Comparison of ENCODE assay signal across 18 mouse cellular contexts in genomic region chr2:158524129-158524860, GRCm38 (mm10). TPM values are rescaled to one million over a fixed set of nuclear protein-coding genes. Genes with fewer than 3 reads are reported as not detected.
DNase-seq lines count a peak whose midpoint lies in the region; ATAC-seq and TF ChIP-seq lines count a peak whose summit lies in the region.
"Had no signal": no experiment of that assay in that cellular context is flagged by ENCODE, and none has a peak within 500 bp of the region (broad histone marks: within the 10 kb centered on the region; RNA-seq: fewer than 3 reads in every experiment).

No protein-coding gene starts in this region.

- no peak overlapping the region for H3K9ac ChIP-seq in midbrain, embryonic 14.5 days (replicated peaks; ENCODE audit: low read length)
- no peak overlapping the region for H3K9ac ChIP-seq in midbrain, embryonic 13.5 days (replicated peaks)
- H3K9ac ChIP-seq in forebrain, postnatal 0 days = no peak overlapping the region
- H3K9ac ChIP-seq: heart, embryonic 13.5 days; hindbrain, embryonic 15.5 days had no signal

- no peak overlapping the region for H3K4me2 ChIP-seq in midbrain, embryonic 14.5 days (ENCODE audit: low read length)
- no peak overlapping the region for H3K4me2 ChIP-seq in midbrain, embryonic 13.5 days (replicated peaks)
- H3K4me2 ChIP-seq in forebrain, postnatal 0 days (ENCODE audit: low read depth) = peak overlapping the region; percentile 27
- H3K4me2 ChIP-seq: heart, embryonic 13.5 days; hindbrain, embryonic 15.5 days; liver, embryonic 11.5 days had no signal

- no peak overlapping the region for H3K4me3 ChIP-seq in midbrain, embryonic 14.5 days (replicated peaks; ENCODE audit: low read depth, low read length)
- no peak overlapping the region for H3K4me3 ChIP-seq in midbrain, embryonic 13.5 days (replicated peaks)
- no peak overlapping the region for H3K4me3 ChIP-seq in forebrain, postnatal 0 days (ENCODE audit: low read depth, low read length)
- H3K4me3 ChIP-seq: heart, embryonic 13.5 days; hindbrain, embryonic 15.5 days had no signal

- ATAC-seq in frontal cortex, adult (ENCODE audit: low TSS enrichment) = peak; percentile 47; the same call in 1 of the 2 replicates
- ATAC-seq in midbrain, embryonic 14.5 days (ENCODE audit: low FRiP score, low TSS enrichment) = no peak
- ATAC-seq in midbrain, embryonic 13.5 days = no peak
- ATAC-seq in forebrain, postnatal 0 days = peak; percentile 90

- no peaks in the 10 kb centered on the region for H3K27me3 ChIP-seq in midbrain, embryonic 14.5 days (ENCODE audit: control insufficient read depth, insufficient read depth, low read length)
- H3K27me3 ChIP-seq in midbrain, embryonic 13.5 days = no peaks in the 10 kb centered on the region
- H3K27me3 ChIP-seq in forebrain, postnatal 0 days (ENCODE audit: insufficient read depth, low read length) = no peaks in the 10 kb centered on the region
- H3K27me3 ChIP-seq: hindbrain, embryonic 15.5 days had no signal

- no peaks in the 10 kb centered on the region for H3K36me3 ChIP-seq in midbrain, embryonic 14.5 days (ENCODE audit: control insufficient read depth, insufficient read depth, low read length)
- no peaks in the 10 kb centered on the region for H3K36me3 ChIP-seq in midbrain, embryonic 13.5 days
- H3K36me3 ChIP-seq in forebrain, postnatal 0 days (ENCODE audit: insufficient read depth) = no peaks in the 10 kb centered on the region
- H3K36me3 ChIP-seq: heart, embryonic 13.5 days; hindbrain, embryonic 15.5 days had no signal

- no peak overlapping the region for H3K27ac ChIP-seq in midbrain, embryonic 14.5 days (replicated peaks; ENCODE audit: low read depth, low read length)
- no peak overlapping the region for H3K27ac ChIP-seq in midbrain, embryonic 13.5 days
- no peak overlapping the region; the same call in 1 of the 2 replicates for H3K27ac ChIP-seq in forebrain, postnatal 0 days (ENCODE audit: low read depth, low read length)
- H3K27ac ChIP-seq: heart, embryonic 13.5 days; hindbrain, embryonic 15.5 days had no signal

- TF ChIP-seq CTCF in forebrain, postnatal 0 days (IDR thresholded peaks at IDR 0.05; ENCODE audit: low read depth) = no peak

- DNase-seq in frontal cortex, postnatal 14 days (ENCODE audit: low spot score in 2 of 2) = no peak
- DNase-seq in kidney, postnatal 10 days = peak; percentile 26
- DNase-seq in kidney, adult 9 months = no peak
- DNase-seq in midbrain, embryonic 14.5 days = peak; percentile 14
- peak; percentile 87 for DNase-seq in forebrain, postnatal 0 days
- no peak for DNase-seq in adrenal gland, adult 2 months
- DNase-seq: adrenal gland, postnatal 10 days; cerebellum, postnatal 36 days; gastrocnemius, postnatal 10 days had no signal

- 81% methylated on average over 16 of the region's 16 CpGs for WGBS in midbrain, embryonic 14.5 days
- 88% methylated on average over 16 of the region's 16 CpGs for WGBS in midbrain, embryonic 13.5 days
- WGBS in forebrain, postnatal 0 days = 49% methylated on average over 16 of the region's 16 CpGs

- H3K9me3 ChIP-seq in midbrain, embryonic 14.5 days (ENCODE audit: control insufficient read depth, low read length) = no peaks in the 10 kb centered on the region
- H3K9me3 ChIP-seq in midbrain, embryonic 13.5 days = 0 out of 2 replicates have a peak, but pooled peaks cover 3% of the 10 kb centered on the region
- H3K9me3 ChIP-seq in forebrain, postnatal 0 days (ENCODE audit: low read length) = no peaks in the 10 kb centered on the region
- H3K9me3 ChIP-seq: heart, embryonic 13.5 days; hindbrain, embryonic 15.5 days had no signal

- no peaks in the 10 kb centered on the region for H3K4me1 ChIP-seq in midbrain, embryonic 14.5 days (ENCODE audit: control insufficient read depth, insufficient read depth, low read length)
- H3K4me1 ChIP-seq in midbrain, embryonic 13.5 days (replicated peaks) = no peaks in the 10 kb centered on the region
- peaks cover 5% of the 10 kb centered on the region; the same call in 1 of the 2 replicates for H3K4me1 ChIP-seq in forebrain, postnatal 0 days (ENCODE audit: insufficient read depth)
- H3K4me1 ChIP-seq: hindbrain, embryonic 15.5 days had no signal

RNA-seq across cellular contexts. Expression of gene Arhgap40, which starts 11.7 kb away (rescaled TPM):
- polyA plus RNA-seq in midbrain, embryonic 14.5 days (2014; fragmentation: Nextera tagmentation; extraction: Ambion mirVana) = 0.57 and 0.87 TPM in 2 replicates
- 0.58 and 0.67 TPM in 2 replicates for polyA plus RNA-seq in midbrain, embryonic 13.5 days (2015; fragmentation: Nextera tagmentation; extraction: Ambion mirVana)
- 0.14 and 0.46 TPM in 2 replicates for total RNA-seq in forebrain, postnatal 0 days (2014; rRNA removed)
- 0.41 and 0.58 TPM in 2 replicates for polyA plus RNA-seq in forebrain, postnatal 0 days (2015; fragmentation: Nextera tagmentation; extraction: Ambion mirVana)
- total RNA-seq in adrenal gland, adult 2 months (2021) = not detected
- polyA plus RNA-seq in adrenal gland, adult 2 months (2012; rRNA removed) = not detected in 2 replicates
- total RNA-seq: adrenal gland, postnatal 10 days; gastrocnemius, postnatal 10 days had no signal
- polyA plus RNA-seq: C2C12; heart, embryonic 13.5 days; liver, embryonic 11.5 days had no signal

RNA-seq across cellular contexts. Expression of gene Adig, which starts 21.9 kb away (rescaled TPM):
- polyA plus RNA-seq in midbrain, embryonic 14.5 days (2014; fragmentation: Nextera tagmentation; extraction: Ambion mirVana) = not detected in 2 replicates
- polyA plus RNA-seq in midbrain, embryonic 13.5 days (2015; fragmentation: Nextera tagmentation; extraction: Ambion mirVana) = not detected in 2 replicates
- not detected in 2 replicates for total RNA-seq in forebrain, postnatal 0 days (2014; rRNA removed)
- not detected in 2 replicates for polyA plus RNA-seq in forebrain, postnatal 0 days (2015; fragmentation: Nextera tagmentation; extraction: Ambion mirVana)
- 100 to 1,000 TPM in 1 of 2 experiments, 10 to 100 TPM in 1; 87.9 to 143 TPM for total RNA-seq in adrenal gland, adult 2 months (2021)
- 74.3 and 95.0 TPM in 2 replicates for polyA plus RNA-seq in adrenal gland, adult 2 months (2012; rRNA removed)
- total RNA-seq: ES-E14 had no signal
- polyA plus RNA-seq: embryonic facial prominence, embryonic 11.5 days; heart, embryonic 13.5 days; hindbrain, embryonic 15.5 days; liver, embryonic 11.5 days; neural tube, embryonic 14.5 days had no signal

Comparison
In these comparisons a context has a peak if more than half of its experiments do, and no peak if none do; other contexts are left out.
1. DNase-seq: peak in kidney, postnatal 10 days (single experiment), midbrain, embryonic 14.5 days (single experiment) and forebrain, postnatal 0 days (single experiment); none in frontal cortex, postnatal 14 days (0 of 2), kidney, adult 9 months (single experiment) and adrenal gland, adult 2 months (single experiment).
2. ATAC-seq: peak in frontal cortex, adult (single experiment) and forebrain, postnatal 0 days (single experiment); none in midbrain, embryonic 14.5 days (single experiment) and midbrain, embryonic 13.5 days (single experiment).
3. RNA of gene Adig, which starts 21.9 kb away (polyA plus RNA-seq): 74.3 to 95.0 TPM in adrenal gland, adult 2 months; not detected in midbrain, embryonic 14.5 days, not detected in midbrain, embryonic 13.5 days and not detected in forebrain, postnatal 0 days; every median in the first group is over 10 times any median in the second.